18 mouse cellular contexts compared by ENCODE assay signal in the genomic region with DNA sequence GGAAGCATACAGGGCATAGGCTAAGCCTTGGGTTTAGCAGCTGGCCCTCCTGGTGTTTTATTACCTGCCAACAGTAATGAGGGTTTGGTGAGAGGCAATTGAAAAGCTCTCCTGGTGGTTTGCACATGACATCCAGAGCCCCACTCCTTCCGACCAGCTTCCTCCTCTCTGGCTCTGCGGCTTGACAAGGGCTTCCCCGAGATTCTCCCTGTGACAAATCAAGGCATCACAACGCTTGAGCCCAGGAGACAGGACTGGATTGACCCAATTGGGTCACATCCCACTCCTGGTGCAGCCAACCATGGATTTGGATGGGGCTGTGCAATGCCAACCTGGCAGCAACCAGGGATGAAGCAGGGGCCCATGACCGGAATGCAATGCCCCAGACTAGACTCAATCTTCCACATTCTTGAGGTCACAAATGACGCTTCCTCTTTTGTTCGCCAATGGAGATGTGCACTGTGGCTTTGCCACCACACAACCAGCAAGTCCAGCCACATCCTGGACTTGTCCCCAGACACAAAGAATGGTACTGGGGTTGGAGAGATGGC. TPM values are rescaled to one million over a fixed set of nuclear protein-coding genes. Genes with fewer than 3 reads are reported as not detected.
DNase-seq lines count a peak whose midpoint lies in the region; ATAC-seq lines count a peak whose summit lies in the region.
"Had no signal": no experiment of that assay in that cellular context is flagged by ENCODE, and none has a peak within 500 bp of the region (broad histone marks: within the 10 kb centered on the region; RNA-seq: fewer than 3 reads in every experiment).

No protein-coding gene starts in this region.

- H3K27ac ChIP-seq in limb, embryonic 11.5 days (replicated peaks; ENCODE audit: low read depth, low read length) = no peak overlapping the region
- no peak overlapping the region for H3K27ac ChIP-seq in neural tube, embryonic 15.5 days (replicated peaks)
- H3K27ac ChIP-seq: forebrain, embryonic 15.5 days; layer of hippocampus, adult 2 months; limb, embryonic 12.5 days; liver, embryonic 13.5 days; midbrain, embryonic 15.5 days had no signal

- H3K27me3 ChIP-seq in limb, embryonic 11.5 days (ENCODE audit: control insufficient read depth, insufficient read depth, low read length) = no peaks in the 10 kb centered on the region
- no peaks in the 10 kb centered on the region for H3K27me3 ChIP-seq in neural tube, embryonic 15.5 days (replicated peaks)
- H3K27me3 ChIP-seq: forebrain, embryonic 15.5 days; midbrain, embryonic 15.5 days had no signal

- H3K4me3 ChIP-seq in limb, embryonic 11.5 days (ENCODE audit: low read depth, low read length) = no peak overlapping the region
- no peak overlapping the region for H3K4me3 ChIP-seq in neural tube, embryonic 15.5 days (replicated peaks)
- H3K4me3 ChIP-seq: forebrain, embryonic 15.5 days; layer of hippocampus, adult 2 months; limb, embryonic 12.5 days; liver, embryonic 13.5 days; midbrain, embryonic 15.5 days had no signal

- H3K9ac ChIP-seq in limb, embryonic 11.5 days (ENCODE audit: low read length) = no peak overlapping the region
- H3K9ac ChIP-seq in neural tube, embryonic 15.5 days (replicated peaks) = no peak overlapping the region
- H3K9ac ChIP-seq: forebrain, embryonic 15.5 days; limb, embryonic 12.5 days; liver, embryonic 13.5 days; midbrain, embryonic 15.5 days had no signal

- no peaks in the 10 kb centered on the region for H3K36me3 ChIP-seq in limb, embryonic 11.5 days (ENCODE audit: control insufficient read depth, insufficient read depth, low read length)
- H3K36me3 ChIP-seq in neural tube, embryonic 15.5 days = no peaks in the 10 kb centered on the region
- H3K36me3 ChIP-seq: forebrain, embryonic 15.5 days; limb, embryonic 12.5 days; liver, embryonic 13.5 days; midbrain, embryonic 15.5 days had no signal

- H3K4me1 ChIP-seq in limb, embryonic 11.5 days (ENCODE audit: control insufficient read depth, insufficient read depth, low read length) = no peaks in the 10 kb centered on the region
- no peaks in the 10 kb centered on the region for H3K4me1 ChIP-seq in neural tube, embryonic 15.5 days
- H3K4me1 ChIP-seq: forebrain, embryonic 15.5 days; liver, embryonic 13.5 days; midbrain, embryonic 15.5 days had no signal

- WGBS in limb, embryonic 11.5 days = 44% methylated on average over 7 of the region's 7 CpGs
- WGBS in neural tube, embryonic 15.5 days = 47% methylated on average over 7 of the region's 7 CpGs

- H3K9me3 ChIP-seq in limb, embryonic 11.5 days (ENCODE audit: control insufficient read depth, low read length) = no peaks in the 10 kb centered on the region
- H3K9me3 ChIP-seq in neural tube, embryonic 15.5 days (replicated peaks) = no peaks in the 10 kb centered on the region
- H3K9me3 ChIP-seq: forebrain, embryonic 15.5 days; midbrain, embryonic 15.5 days had no signal

- peak; percentile 56; the same call in 1 of the 2 replicates for ATAC-seq in cerebellum, adult (ENCODE audit: insufficient number of reproducible peaks, low FRiP score, low TSS enrichment)
- no peak for ATAC-seq in limb, embryonic 11.5 days (ENCODE audit: insufficient number of reproducible peaks, low FRiP score, low TSS enrichment, low read depth)
- no peak for ATAC-seq in neural tube, embryonic 15.5 days (ENCODE audit: low FRiP score)
- ATAC-seq: forebrain, embryonic 15.5 days; midbrain, embryonic 15.5 days had no signal

- H3K4me2 ChIP-seq in limb, embryonic 11.5 days (ENCODE audit: low read depth, severe bottlenecking) = no peak overlapping the region
- no peak overlapping the region for H3K4me2 ChIP-seq in neural tube, embryonic 15.5 days
- H3K4me2 ChIP-seq: forebrain, embryonic 15.5 days; heart, embryonic 11.5 days; limb, embryonic 12.5 days; liver, embryonic 13.5 days; midbrain, embryonic 15.5 days had no signal

- no peak for DNase-seq in cerebellum, postnatal 4 days (ENCODE audit: low spot score in 2 of 2)
- peak; percentile 30 to 55 for DNase-seq in cerebellum, adult 18-20 months
- DNase-seq in cerebellum, postnatal 36 days = peak; percentile 28 to 41
- peak; percentile 57 for DNase-seq in limb, embryonic 11.5 days (ENCODE audit: low spot score)
- no peak for DNase-seq in MN1 (ENCODE audit: low spot score)
- DNase-seq in adrenal gland, postnatal 25 days = no peak
- DNase-seq: adrenal gland, adult 8-10 months; liver, embryonic 13.5 days; right cerebral cortex, postnatal 25 days; thymus, postnatal 36 days had no signal

RNA-seq across cellular contexts. Expression of a gene that starts 11.2 kb away (rescaled TPM):
- polyA plus RNA-seq in limb, embryonic 11.5 days (2014; fragmentation: Nextera tagmentation; extraction: Ambion mirVana) = 2.9 and 4.8 TPM in 2 replicates
- 12.0 and 14.6 TPM in 2 replicates for polyA plus RNA-seq in neural tube, embryonic 15.5 days (2015; fragmentation: Nextera tagmentation; extraction: Ambion mirVana)
- total RNA-seq in adrenal gland, postnatal 25 days (2021) = 4.6 and 6.1 TPM in 2 replicates
- total RNA-seq: MEL had no signal

RNA-seq across cellular contexts. Expression of a gene that starts 54.7 kb away (rescaled TPM):
- polyA plus RNA-seq in limb, embryonic 11.5 days (2014; fragmentation: Nextera tagmentation; extraction: Ambion mirVana) = 38.0 and 39.0 TPM in 2 replicates
- 23.0 TPM in 2 replicates for polyA plus RNA-seq in neural tube, embryonic 15.5 days (2015; fragmentation: Nextera tagmentation; extraction: Ambion mirVana)
- 264 and 285 TPM in 2 replicates for total RNA-seq in adrenal gland, postnatal 25 days (2021)

Comparison
In these comparisons a context has a peak if more than half of its experiments do, and no peak if none do; other contexts are left out.
1. DNase-seq: peak in cerebellum, adult 18-20 months (2 of 2), cerebellum, postnatal 36 days (2 of 2) and limb, embryonic 11.5 days (single experiment); none in cerebellum, postnatal 4 days (0 of 2), MN1 (single experiment) and adrenal gland, postnatal 25 days (single experiment).